Mouse (Mus musculus) E14TG2a.4 (cell line): ENCODE results near the gene Adcy3.

Experiments used
- CTCF ChIP-seq: conservative IDR thresholded peaks from 2 replicates; pipeline ENCODE4 v1.5.1; 2014; ENCODE audit warnings: low read length
- POU5F1 ChIP-seq: IDR thresholded peaks from 2 replicates; pipeline ENCODE4 v1.6.1; 2014; ENCODE audit warnings: low read length, borderline replicate concordance

- no peak for TF ChIP-seq CTCF
- TF ChIP-seq POU5F1, result no peak
Observed at GRCm38 (mm10) chr12:4192514-4192913, 59.6 kb downstream of the Adcy3 start.
